Mouse (Mus musculus): ENCODE measurements at regions not wholly inside any gene's neighbourhood (a gene's known extent, or its start where the extent isn't known, plus 50 kb on each side); places are given as distances from the start of the nearest gene placed in this dataset.
"Not testable (repeated sequence)": the region's sequence is repeated elsewhere in the genome, so short reads cannot be mapped to it uniquely, and the experiment has no call there.

GRCm38 (mm10) chr14:89642836-89643235, 1171.6 kb upstream of the Pcdh20 start:
- ATAC-seq (ENCODE audit: insufficient number of reproducible peaks, insufficient read depth, low FRiP score, low read depth): no peak
- Histone ChIP-seq H3K36me3 (ENCODE audit: control insufficient read depth, insufficient read depth, low read length) (no peaks in the 10 kb centered on the region), H3K27me3 (ENCODE audit: control insufficient read depth, insufficient read depth, low read length) (no peaks in the 10 kb centered on the region), H3K9ac (replicated peaks; ENCODE audit: low read depth, low read length) (no peak overlapping the region), H3K4me2 (replicated peaks; ENCODE audit: low read depth, low read length) (no peak overlapping the region), H3K27ac (ENCODE audit: low read length) (no peak overlapping the region), H3K4me3 (ENCODE audit: low read depth, low read length) (no peak overlapping the region), H3K9me3 (ENCODE audit: control insufficient read depth, low read depth, low read length) (no peaks in the 10 kb centered on the region), H3K4me1 (ENCODE audit: control insufficient read depth, insufficient read depth, low read length) (no peaks in the 10 kb centered on the region)
- 70% methylated on average over 6 of the region's 6 CpGs for WGBS

- Histone ChIP-seq H3K4me1 (ENCODE audit: control insufficient read depth, insufficient read depth, low read length) (no peaks in the 10 kb centered on the region), H3K4me3 (ENCODE audit: low read depth, low read length) (no peak overlapping the region), H3K4me2 (replicated peaks; ENCODE audit: low read depth, low read length) (no peak overlapping the region), H3K9ac (replicated peaks; ENCODE audit: low read depth, low read length) (no peak overlapping the region), H3K9me3 (ENCODE audit: control insufficient read depth, low read depth, low read length) (no peaks in the 10 kb centered on the region), H3K27me3 (ENCODE audit: control insufficient read depth, insufficient read depth, low read length) (no peaks in the 10 kb centered on the region), H3K36me3 (ENCODE audit: control insufficient read depth, insufficient read depth, low read length) (no peaks in the 10 kb centered on the region), H3K27ac (ENCODE audit: low read length) (no peak overlapping the region)
- no peak for ATAC-seq (ENCODE audit: insufficient number of reproducible peaks, insufficient read depth, low FRiP score, low read depth)
- WGBS: 51% methylated on average over 6 of the region's 6 CpGs
Measured at GRCm38 (mm10) chr14:89639322-89639721, 1168.1 kb upstream of the Pcdh20 start.

GRCm38 (mm10) chr14:89636689-89637088, 1165.5 kb upstream of the Pcdh20 start:
- Histone ChIP-seq H3K4me2 (replicated peaks; ENCODE audit: low read depth, low read length) (no peak overlapping the region), H3K4me3 (ENCODE audit: low read depth, low read length) (no peak overlapping the region), H3K27me3 (ENCODE audit: control insufficient read depth, insufficient read depth, low read length) (no peaks in the 10 kb centered on the region), H3K9ac (replicated peaks; ENCODE audit: low read depth, low read length) (no peak overlapping the region), H3K4me1 (ENCODE audit: control insufficient read depth, insufficient read depth, low read length) (no peaks in the 10 kb centered on the region), H3K36me3 (ENCODE audit: control insufficient read depth, insufficient read depth, low read length) (no peaks in the 10 kb centered on the region), H3K27ac (ENCODE audit: low read length) (no peak overlapping the region), H3K9me3 (ENCODE audit: control insufficient read depth, low read depth, low read length) (no peaks in the 10 kb centered on the region)
- no peak for ATAC-seq (ENCODE audit: insufficient number of reproducible peaks, insufficient read depth, low FRiP score, low read depth)
- WGBS: 73% methylated on average over 2 of the region's 2 CpGs

- Histone ChIP-seq H3K36me3 (ENCODE audit: control insufficient read depth, insufficient read depth, low read length) (no peaks in the 10 kb centered on the region), H3K27ac (ENCODE audit: low read length) (no peak overlapping the region), H3K4me1 (ENCODE audit: control insufficient read depth, insufficient read depth, low read length) (no peaks in the 10 kb centered on the region), H3K9ac (replicated peaks; ENCODE audit: low read depth, low read length) (no peak overlapping the region), H3K9me3 (ENCODE audit: control insufficient read depth, low read depth, low read length) (no peaks in the 10 kb centered on the region), H3K4me2 (replicated peaks; ENCODE audit: low read depth, low read length) (no peak overlapping the region), H3K4me3 (ENCODE audit: low read depth, low read length) (no peak overlapping the region), H3K27me3 (ENCODE audit: control insufficient read depth, insufficient read depth, low read length) (no peaks in the 10 kb centered on the region)
- ATAC-seq (ENCODE audit: insufficient number of reproducible peaks, insufficient read depth, low FRiP score, low read depth): peak; percentile 86
- 21% methylated on average over 1 of the region's 1 CpGs for WGBS
Measured at GRCm38 (mm10) chr14:89634559-89635124, 1163.4 kb upstream of the Pcdh20 start.

- WGBS: 78% methylated on average over 1 of the region's 1 CpGs
Measured at GRCm38 (mm10) chr14:89633654-89634053, 1162.5 kb upstream of the Pcdh20 start.

GRCm38 (mm10) chr14:89610670-89611069, 1139.5 kb upstream of the Pcdh20 start:
- no peak overlapping the region for H3K4me2 ChIP-seq (replicated peaks; ENCODE audit: low read depth, low read length)
- ATAC-seq (ENCODE audit: insufficient number of reproducible peaks, insufficient read depth, low FRiP score, low read depth): no peak
- no peak overlapping the region for H3K27ac ChIP-seq (ENCODE audit: low read length)
- no peak overlapping the region for H3K9ac ChIP-seq (replicated peaks; ENCODE audit: low read depth, low read length)
- no peaks in the 10 kb centered on the region for H3K27me3 ChIP-seq (ENCODE audit: control insufficient read depth, insufficient read depth, low read length)
- H3K4me3 ChIP-seq (ENCODE audit: low read depth, low read length): no peak overlapping the region
- H3K36me3 ChIP-seq (ENCODE audit: control insufficient read depth, insufficient read depth, low read length): no peaks in the 10 kb centered on the region
- no peaks in the 10 kb centered on the region for H3K9me3 ChIP-seq (ENCODE audit: control insufficient read depth, low read depth, low read length)
- H3K4me1 ChIP-seq (ENCODE audit: control insufficient read depth, insufficient read depth, low read length): no peaks in the 10 kb centered on the region
- WGBS: 68% methylated on average over 2 of the region's 2 CpGs

More at GRCm38 (mm10) chr14:89633654-89634053, 1162.5 kb upstream of the Pcdh20 start:
- no peak overlapping the region for H3K4me3 ChIP-seq (ENCODE audit: low read depth, low read length)
- H3K27me3 ChIP-seq (ENCODE audit: control insufficient read depth, insufficient read depth, low read length): no peaks in the 10 kb centered on the region
- no peak for ATAC-seq (ENCODE audit: insufficient number of reproducible peaks, insufficient read depth, low FRiP score, low read depth)
- no peaks in the 10 kb centered on the region for H3K36me3 ChIP-seq (ENCODE audit: control insufficient read depth, insufficient read depth, low read length)
- no peaks in the 10 kb centered on the region for H3K9me3 ChIP-seq (ENCODE audit: control insufficient read depth, low read depth, low read length)
- H3K4me2 ChIP-seq (replicated peaks; ENCODE audit: low read depth, low read length): no peak overlapping the region
- H3K9ac ChIP-seq (replicated peaks; ENCODE audit: low read depth, low read length): no peak overlapping the region
- no peaks in the 10 kb centered on the region for H3K4me1 ChIP-seq (ENCODE audit: control insufficient read depth, insufficient read depth, low read length)
- no peak overlapping the region for H3K27ac ChIP-seq (ENCODE audit: low read length)

GRCm38 (mm10) chr14:89609666-89610448, 1138.7 kb upstream of the Pcdh20 start:
- not testable (repeated sequence) for H3K9ac ChIP-seq (replicated peaks; ENCODE audit: low read depth, low read length); H3K9me3 ChIP-seq (ENCODE audit: control insufficient read depth, low read depth, low read length); H3K4me2 ChIP-seq (replicated peaks; ENCODE audit: low read depth, low read length); H3K36me3 ChIP-seq (ENCODE audit: control insufficient read depth, insufficient read depth, low read length); H3K27me3 ChIP-seq (ENCODE audit: control insufficient read depth, insufficient read depth, low read length); H3K4me1 ChIP-seq (ENCODE audit: control insufficient read depth, insufficient read depth, low read length); H3K4me3 ChIP-seq (ENCODE audit: low read depth, low read length); H3K27ac ChIP-seq (ENCODE audit: low read length)
- WGBS: 51% methylated on average over 9 of the region's 10 CpGs
- ATAC-seq (ENCODE audit: insufficient number of reproducible peaks, insufficient read depth, low FRiP score, low read depth): peak; percentile 61; the same call in 1 of the 2 replicates

GRCm38 (mm10) chr14:89607550-89607949, 1136.4 kb upstream of the Pcdh20 start:
- no peak for ATAC-seq (ENCODE audit: insufficient number of reproducible peaks, insufficient read depth, low FRiP score, low read depth)
- 71% methylated on average over 1 of the region's 1 CpGs for WGBS
- Histone ChIP-seq H3K4me2 (replicated peaks; ENCODE audit: low read depth, low read length) (no peak overlapping the region), H3K36me3 (ENCODE audit: control insufficient read depth, insufficient read depth, low read length) (no peaks in the 10 kb centered on the region), H3K9me3 (ENCODE audit: control insufficient read depth, low read depth, low read length) (no peaks in the 10 kb centered on the region), H3K4me3 (ENCODE audit: low read depth, low read length) (no peak overlapping the region), H3K27ac (ENCODE audit: low read length) (no peak overlapping the region), H3K27me3 (ENCODE audit: control insufficient read depth, insufficient read depth, low read length) (no peaks in the 10 kb centered on the region), H3K4me1 (ENCODE audit: control insufficient read depth, insufficient read depth, low read length) (no peaks in the 10 kb centered on the region), H3K9ac (replicated peaks; ENCODE audit: low read depth, low read length) (no peak overlapping the region)
